Mouse (Mus musculus): ENCODE measurements around the gene Rere. TPM values are rescaled to one million over a fixed set of nuclear protein-coding genes. Genes with fewer than 3 reads are reported as not detected.
A peak's percentile ranks its signal among the peaks of the same experiment; 100 is the strongest.

The Rere gene
- total and polyA plus RNA-seq, 3 experiments, result 4.1 to 31.8 TPM; not detected in 1

- Histone ChIP-seq H3K36me3 (ENCODE audit: control insufficient read depth in 1 of 2, insufficient read depth in 2 of 2, low read length in 2 of 2) (peaks cover 0 to 2% of the 10 kb centered on the region in 2 experiments; a peak in 2 of 4 replicates), H3K79me2 (ENCODE audit: control insufficient read depth, insufficient read depth, low read length, poor library complexity) (peaks cover 4% of the 10 kb centered on the region; the same call in 1 of the 2 replicates), H3K9me3 (replicated peaks; ENCODE audit: insufficient read depth, low read length) (no peaks in the 10 kb centered on the region), H3K9ac (ENCODE audit: control insufficient read depth, low read depth, low read length, poor library complexity, severe bottlenecking) (no peak overlapping the region), H3K27ac (ENCODE audit: control insufficient read depth, low read depth, low read length) (no peak overlapping the region), H3K27me3 (ENCODE audit: control insufficient read depth in 1 of 2, insufficient read depth in 2 of 2, low read length in 2 of 2) (no peaks in the 10 kb centered on the region), H3K4me1 (ENCODE audit: control insufficient read depth in 1 of 2, insufficient read depth in 2 of 2, low read length in 2 of 2) (no peaks in the 10 kb centered on the region; a peak in 1 of 4 replicates), H3K4me3 (ENCODE audit: control insufficient read depth in 1 of 2, insufficient read depth in 1 of 2, low read depth in 2 of 2, low read length in 2 of 2) (no peak overlapping the region)
- no peak for TF ChIP-seq NRF1 (IDR thresholded peaks at IDR 0.05; ENCODE audit: insufficient read depth, low read depth, low read length, poor library complexity, severe bottlenecking)
- TF ChIP-seq ETS1 (IDR thresholded peaks at IDR 0.05; ENCODE audit: low read depth, low read length), result 0 out of 2 replicates have a peak, but pooled peaks have one; percentile 17
- TF ChIP-seq MAZ (IDR thresholded peaks at IDR 0.05; ENCODE audit: low read depth, low read length), result no peak
- DNase-seq (ENCODE audit: low read depth, low spot score), result peak; percentile 17
Measured at GRCm38 (mm10) chr4:150402608-150402985, 121.2 kb downstream of the Rere start.

- Histone ChIP-seq H3K4me3 (ENCODE audit: control insufficient read depth in 1 of 2, insufficient read depth in 1 of 2, low read depth in 2 of 2, low read length in 2 of 2) (no peak overlapping the region), H3K9me3 (replicated peaks; ENCODE audit: insufficient read depth, low read length) (no peaks in the 10 kb centered on the region), H3K9ac (ENCODE audit: control insufficient read depth, low read depth, low read length, poor library complexity, severe bottlenecking) (no peak overlapping the region), H3K79me2 (ENCODE audit: control insufficient read depth, insufficient read depth, low read length, poor library complexity) (peaks cover 2% of the 10 kb centered on the region; the same call in 1 of the 2 replicates), H3K27ac (ENCODE audit: control insufficient read depth, low read depth, low read length) (no peak overlapping the region), H3K27me3 (ENCODE audit: control insufficient read depth in 1 of 2, insufficient read depth in 2 of 2, low read length in 2 of 2) (no peaks in the 10 kb centered on the region), H3K36me3 (ENCODE audit: control insufficient read depth in 1 of 2, insufficient read depth in 2 of 2, low read length in 2 of 2) (peaks cover 0 to 2% of the 10 kb centered on the region in 2 experiments; a peak in 2 of 4 replicates), H3K4me1 (ENCODE audit: control insufficient read depth in 1 of 2, insufficient read depth in 2 of 2, low read length in 2 of 2) (no peaks in the 10 kb centered on the region)
- no peak for DNase-seq (ENCODE audit: low read depth, low spot score)
- TF ChIP-seq ZMIZ1 (IDR thresholded peaks at IDR 0.05; ENCODE audit: low read depth, low read length) (no peak), USF2 (IDR thresholded peaks at IDR 0.05; ENCODE audit: borderline replicate concordance in 1 of 2, insufficient read depth in 1 of 2, low read depth in 1 of 2, low read length in 2 of 2) (no peak), POLR2AphosphoS2 (IDR thresholded peaks at IDR 0.05; ENCODE audit: low read length) (no peak), ZKSCAN1 (IDR thresholded peaks at IDR 0.05; ENCODE audit: low read depth, low read length) (no peak), ZC3H11A (IDR thresholded peaks at IDR 0.05; ENCODE audit: low read depth, low read length) (no peak), EP300 (IDR thresholded peaks at IDR 0.05; ENCODE audit: low read depth in 1 of 2, low read length in 2 of 2) (no peak), USF1 (IDR thresholded peaks at IDR 0.05; ENCODE audit: low read depth, low read length) (no peak)
Measured at GRCm38 (mm10) chr4:150403941-150404340, 122.5 kb downstream of the Rere start.

GRCm38 (mm10) chr4:150404583-150404982, 123.1 kb downstream of the Rere start:
- Histone ChIP-seq H3K27me3 (ENCODE audit: control insufficient read depth in 1 of 2, insufficient read depth in 2 of 2, low read length in 2 of 2) (no peaks in the 10 kb centered on the region), H3K4me1 (ENCODE audit: control insufficient read depth in 1 of 2, insufficient read depth in 2 of 2, low read length in 2 of 2) (no peaks in the 10 kb centered on the region), H3K36me3 (ENCODE audit: control insufficient read depth in 1 of 2, insufficient read depth in 2 of 2, low read length in 2 of 2) (peaks cover 0 to 2% of the 10 kb centered on the region in 2 experiments; a peak in 2 of 4 replicates), H3K4me3 (ENCODE audit: control insufficient read depth in 1 of 2, insufficient read depth in 1 of 2, low read depth in 2 of 2, low read length in 2 of 2) (no peak overlapping the region), H3K9ac (ENCODE audit: control insufficient read depth, low read depth, low read length, poor library complexity, severe bottlenecking) (no peak overlapping the region), H3K9me3 (replicated peaks; ENCODE audit: insufficient read depth, low read length) (no peaks in the 10 kb centered on the region), H3K79me2 (ENCODE audit: control insufficient read depth, insufficient read depth, low read length, poor library complexity) (peaks cover 2% of the 10 kb centered on the region; the same call in 1 of the 2 replicates), H3K27ac (ENCODE audit: control insufficient read depth, low read depth, low read length) (no peak overlapping the region)
- no peak for DNase-seq (ENCODE audit: low read depth, low spot score)
- TF ChIP-seq USF2 (IDR thresholded peaks at IDR 0.05; ENCODE audit: borderline replicate concordance in 1 of 2, insufficient read depth in 1 of 2, low read depth in 1 of 2, low read length in 2 of 2) (no peak), SIN3A (IDR thresholded peaks at IDR 0.05; ENCODE audit: low read length) (no peak), TBP (IDR thresholded peaks at IDR 0.05; ENCODE audit: low read depth, low read length) (no peak), ETS1 (IDR thresholded peaks at IDR 0.05; ENCODE audit: low read depth, low read length) (no peak), NELFE (IDR thresholded peaks at IDR 0.05; ENCODE audit: low read depth, low read length) (no peak), UBTF (IDR thresholded peaks at IDR 0.05; ENCODE audit: borderline replicate concordance, insufficient read depth, low read depth, low read length) (no peak), CTCF (IDR thresholded peaks at IDR 0.05 in 2 of 3, conservative IDR thresholded peaks at IDR 0.05 in 1 of 3; ENCODE audit: control insufficient read depth in 1 of 3, insufficient read depth in 1 of 3, low read depth in 2 of 3, low read length in 3 of 3, poor library complexity in 1 of 3, severe bottlenecking in 1 of 3) (no peak)

Data from MEL (cell line).